Mouse (Mus musculus): ENCODE measurements at regions not wholly inside any gene's neighbourhood (a gene's known extent, or its start where the extent isn't known, plus 50 kb on each side); places are given as distances from the start of the nearest gene placed in this dataset.

DNA sequence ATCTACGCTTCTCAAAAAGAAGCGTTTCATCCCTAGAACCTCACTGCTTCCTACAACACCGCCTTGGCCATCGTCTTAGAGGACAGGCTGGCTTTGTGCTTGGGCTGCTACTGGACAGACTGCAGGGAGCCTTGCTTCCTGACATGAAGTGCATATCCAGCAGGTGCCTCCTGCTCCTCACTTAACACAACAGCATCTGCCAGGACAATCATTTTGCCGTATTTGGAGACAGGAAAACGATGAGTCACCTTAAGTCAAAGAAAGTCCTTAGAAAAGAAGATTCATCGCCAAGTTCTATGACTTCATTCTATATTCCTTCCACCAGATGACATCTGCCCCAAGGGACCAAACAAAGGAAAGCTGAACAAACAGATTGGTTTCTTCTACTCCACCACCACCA is 98.5 kb upstream of the Sgk1 start:
- no peak for DNase-seq

DNA sequence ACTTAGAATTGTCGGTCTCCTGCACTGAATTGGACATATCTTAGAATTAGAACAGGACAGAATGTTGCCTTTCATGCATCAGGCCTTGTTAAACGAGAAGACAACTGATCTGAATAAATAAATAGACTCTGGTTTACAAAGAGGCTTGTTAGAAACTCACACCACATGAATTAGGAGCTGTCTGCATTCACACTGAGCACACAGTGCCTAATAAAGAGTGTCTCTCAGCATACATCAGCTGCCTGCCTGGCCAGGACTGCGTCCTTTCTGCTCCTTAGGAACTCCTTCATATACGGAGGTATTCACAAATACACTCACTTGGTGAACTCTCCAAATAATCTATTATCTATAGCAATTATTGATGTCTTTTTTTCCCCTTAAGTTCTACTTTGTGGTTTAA is 96.9 kb upstream of the Sgk1 start:
- no peak for DNase-seq

DNA sequence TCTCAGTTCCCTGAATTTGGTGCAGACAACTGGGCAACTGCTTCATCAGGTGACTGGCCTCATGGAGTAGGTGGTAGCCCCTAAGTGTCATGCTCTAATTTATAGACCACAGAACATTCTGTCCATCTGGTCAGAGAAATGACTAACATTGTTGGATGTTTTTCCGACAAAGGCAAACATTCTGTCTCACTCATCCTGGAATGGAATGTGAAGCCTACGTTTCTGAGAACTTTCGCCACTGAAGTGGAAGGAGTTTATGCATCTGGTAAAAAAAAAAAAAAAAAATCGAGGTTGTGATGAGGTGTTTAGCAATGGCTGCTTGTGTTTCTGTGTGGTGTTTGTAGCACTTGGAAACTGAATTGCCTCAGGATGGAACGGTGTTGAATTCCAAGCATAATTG is 96.2 kb upstream of the Sgk1 start:
- no peak for DNase-seq

DNA sequence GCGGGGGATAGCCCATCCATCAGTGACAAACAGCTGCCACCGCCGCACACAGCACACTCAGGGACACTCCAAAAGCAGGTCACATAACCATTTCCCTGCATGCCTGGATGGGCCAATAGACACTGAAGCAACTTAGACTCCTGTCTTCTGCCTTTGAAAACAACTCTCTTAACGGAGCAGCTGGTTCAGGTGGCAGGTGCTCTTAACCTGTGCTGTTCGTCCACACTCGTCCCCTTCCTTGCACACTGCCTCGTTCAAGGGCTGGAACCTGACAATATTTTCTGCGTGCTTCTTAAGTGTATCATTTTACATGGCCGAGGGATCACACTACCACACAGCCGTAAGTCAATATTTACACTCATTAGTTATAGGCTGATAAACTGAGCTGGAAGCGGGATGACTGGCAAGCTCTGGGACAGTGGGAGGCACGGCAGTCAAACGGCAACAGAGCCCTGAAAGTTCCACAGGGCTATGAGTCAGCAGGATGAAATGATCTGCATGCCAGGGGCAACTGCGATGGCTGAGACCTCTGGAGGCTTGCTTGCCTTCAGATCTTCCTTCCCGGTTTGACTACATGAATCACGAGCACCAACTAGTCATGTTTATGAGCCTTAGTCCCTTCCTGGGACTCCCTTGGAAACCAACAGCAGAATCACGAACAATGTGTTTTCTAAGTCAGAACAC is 92.0 kb upstream of the Sgk1 start:
- no peak for DNase-seq

DNA sequence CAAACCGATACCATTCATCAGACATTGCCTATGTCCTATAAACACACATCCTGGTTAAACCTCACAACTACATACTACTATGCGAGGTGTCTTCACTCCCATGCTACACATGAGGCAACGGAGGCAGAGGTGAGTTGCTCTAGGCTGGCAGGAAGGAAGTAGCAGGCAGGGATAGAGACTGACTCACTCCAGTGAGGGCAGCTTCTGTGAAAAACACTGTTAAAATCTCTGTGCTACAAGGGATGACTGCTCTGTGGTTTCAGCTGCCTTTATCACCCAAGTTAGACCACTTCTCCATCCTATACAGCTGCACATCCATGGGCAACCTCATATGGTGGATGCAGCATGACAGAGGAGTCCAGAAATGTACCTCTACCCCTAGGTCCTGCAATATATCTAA is 91.0 kb upstream of the Sgk1 start:
- no peak for DNase-seq

GRCm38 (mm10) chr10:21792431-21792830 is 89.6 kb upstream of the Sgk1 start:
- no peak for DNase-seq

DNA sequence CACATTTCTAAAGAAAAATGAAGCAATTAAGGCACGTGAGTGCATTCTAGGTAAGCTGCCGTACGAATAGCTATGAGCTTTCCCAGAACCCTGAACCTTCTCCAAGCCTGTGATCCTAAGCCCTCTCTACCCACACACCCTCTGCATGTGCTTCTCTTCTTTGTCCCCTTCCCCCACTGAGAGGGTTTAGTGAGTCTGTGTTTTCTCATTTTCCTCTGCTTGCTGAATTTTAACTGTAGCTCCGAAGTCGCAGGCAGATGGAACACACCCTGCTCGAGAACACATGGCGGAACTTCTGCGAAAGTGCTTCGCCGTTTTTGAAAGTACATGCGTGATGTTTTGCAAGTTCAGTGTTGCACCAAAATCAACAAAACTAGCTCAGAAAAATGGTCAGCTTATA is 88.3 kb upstream of the Sgk1 start:
- no peak for DNase-seq

DNA sequence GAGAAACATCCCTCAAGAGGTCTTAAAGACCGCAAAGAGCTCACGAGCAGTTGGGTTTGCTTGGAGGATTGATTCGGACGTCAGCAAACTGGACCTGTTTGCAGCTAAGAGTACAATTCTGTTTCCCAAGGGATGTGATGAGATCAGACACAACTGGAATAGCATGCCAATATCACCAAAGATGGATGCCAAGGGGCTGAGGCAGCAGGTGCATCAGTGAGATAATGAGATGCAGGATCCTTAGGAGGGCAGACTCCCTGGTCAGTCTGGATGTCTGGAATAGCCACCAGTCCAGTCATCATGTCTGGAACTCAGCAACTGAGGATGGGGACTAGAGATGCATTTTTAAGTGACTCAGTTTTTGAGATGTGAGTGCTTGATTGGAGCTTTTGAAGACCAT is 85.6 kb upstream of the Sgk1 start:
- no peak for DNase-seq

- no peak for DNase-seq
These were observed 83.9 kb upstream of the Sgk1 start for GRCm38 (mm10) chr10:21798103-21798502.

- no peak for DNase-seq
These were observed 80.4 kb upstream of the Sgk1 start for GRCm38 (mm10) chr10:21801556-21801955.

GRCm38 (mm10) chr10:21803184-21803583 is 78.8 kb upstream of the Sgk1 start:
- DNase-seq: no peak

- DNase-seq: no peak
These were observed 77.2 kb upstream of the Sgk1 start for GRCm38 (mm10) chr10:21804761-21805160.

DNA sequence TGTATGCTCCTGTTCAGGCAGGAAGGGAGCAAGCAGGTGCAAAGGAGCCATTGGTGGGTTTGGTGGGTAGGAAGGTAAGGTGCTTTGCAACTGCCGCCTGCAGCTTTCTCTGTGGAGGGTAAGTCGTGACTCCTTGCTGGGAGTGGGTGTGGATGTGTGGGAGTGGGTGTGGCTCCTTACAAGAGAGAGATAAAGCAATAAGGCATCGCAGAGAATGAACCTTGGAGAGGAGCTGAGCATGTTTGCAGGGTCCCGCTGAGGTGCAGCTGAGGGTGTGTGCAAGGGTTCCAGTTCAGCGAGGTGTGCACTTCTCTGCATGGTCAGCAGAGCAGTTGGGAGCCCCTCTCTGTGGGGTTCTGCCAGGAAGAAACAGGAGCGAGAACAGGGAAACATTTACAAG is 76.4 kb upstream of the Sgk1 start:
- no peak for DNase-seq

GRCm38 (mm10) chr10:21806716-21807115 is 75.3 kb upstream of the Sgk1 start:
- DNase-seq: no peak

- no peak for DNase-seq
These were observed 62.3 kb upstream of the Sgk1 start for GRCm38 (mm10) chr10:21819686-21820085.

DNA sequence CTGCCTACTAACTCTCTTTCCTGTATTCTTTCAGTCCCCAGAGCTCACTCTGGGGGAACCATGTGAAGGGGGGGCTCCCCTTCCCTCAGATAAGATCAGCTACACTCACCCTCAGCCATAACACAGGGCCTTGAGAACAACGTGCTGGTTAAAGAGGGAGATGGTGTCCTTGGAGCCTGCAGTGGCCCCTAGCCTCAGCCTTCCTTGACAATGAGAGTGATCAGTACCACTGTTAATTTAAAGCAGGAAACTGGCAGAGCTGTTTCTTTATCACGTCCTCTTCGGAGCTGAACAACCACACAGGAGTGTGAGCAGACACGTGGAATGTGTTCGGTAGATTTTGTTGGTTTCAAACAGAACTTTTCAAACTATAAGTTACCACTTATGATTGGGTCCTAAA is 60.6 kb upstream of the Sgk1 start:
- no peak for DNase-seq

GRCm38 (mm10) chr10:21824418-21825025 is 57.5 kb upstream of the Sgk1 start:
- DNase-seq: no peak

DNA sequence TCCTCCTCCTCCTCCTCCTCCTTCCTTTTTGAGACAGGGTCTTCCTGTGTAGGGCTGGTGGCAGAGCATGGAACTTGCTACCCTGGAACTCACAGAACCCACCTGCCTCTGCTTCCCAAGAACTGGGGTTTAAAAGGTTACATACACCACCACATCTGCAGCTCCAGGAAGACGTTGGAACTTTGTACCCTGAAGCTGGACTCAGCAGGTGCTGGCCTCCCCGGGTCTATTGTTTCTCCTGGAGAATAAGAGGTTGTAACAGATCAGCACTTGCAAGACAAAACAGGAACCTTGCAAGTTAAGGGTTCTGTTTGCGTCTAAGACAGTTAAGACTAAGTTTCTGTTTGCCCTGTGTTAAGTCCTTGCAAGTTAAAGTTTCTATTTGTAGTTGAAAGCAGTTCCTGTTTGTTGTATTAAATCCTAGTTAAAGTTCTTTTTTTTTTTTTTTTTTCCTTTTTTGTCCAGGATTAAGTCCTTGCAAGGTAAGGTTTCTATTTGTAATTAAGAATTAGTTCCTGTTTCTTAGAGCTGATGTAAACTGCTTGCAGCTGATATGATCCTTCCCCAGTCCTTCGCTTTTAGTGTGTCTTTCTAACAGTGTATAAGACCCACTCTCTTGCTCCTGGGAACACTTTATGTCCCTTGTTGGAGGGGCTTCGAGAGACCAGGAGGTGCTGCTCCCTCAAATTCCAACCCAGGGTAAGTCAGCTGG is 55.0 kb upstream of the Sgk1 start:
- no peak for DNase-seq

GRCm38 (mm10) chr10:21827505-21827844 is 54.5 kb upstream of the Sgk1 start:
- DNase-seq: no peak

DNA sequence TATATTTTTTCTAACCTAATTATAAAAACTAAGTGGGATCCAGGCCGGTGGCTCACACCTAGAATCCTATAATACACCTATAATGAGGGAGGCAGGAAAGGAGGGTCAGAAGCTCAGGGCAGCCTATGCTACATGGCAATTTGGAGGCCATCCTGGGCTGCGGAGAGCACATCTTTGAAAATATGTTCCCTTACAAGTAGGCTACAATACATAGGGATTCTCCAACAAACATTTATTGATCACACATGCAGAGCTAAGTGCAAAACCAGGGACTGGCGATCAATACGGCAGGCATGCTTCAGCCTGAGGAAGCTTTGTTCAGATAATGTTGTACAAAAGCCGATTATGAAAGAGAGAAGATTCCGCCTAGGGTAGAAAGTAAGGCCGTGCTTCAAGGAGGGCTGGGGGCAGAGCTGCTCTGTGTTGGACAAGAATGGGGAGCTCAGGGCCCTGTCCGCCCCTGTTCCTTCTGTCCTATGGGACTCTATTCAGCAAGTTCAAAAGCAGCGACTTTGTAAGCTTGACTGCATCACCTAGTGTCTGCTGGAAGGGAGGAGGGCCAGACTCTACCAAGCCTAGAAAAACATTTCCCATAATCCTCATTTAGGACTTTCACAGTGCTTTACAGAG is 53.4 kb upstream of the Sgk1 start:
- no peak for DNase-seq

DNA sequence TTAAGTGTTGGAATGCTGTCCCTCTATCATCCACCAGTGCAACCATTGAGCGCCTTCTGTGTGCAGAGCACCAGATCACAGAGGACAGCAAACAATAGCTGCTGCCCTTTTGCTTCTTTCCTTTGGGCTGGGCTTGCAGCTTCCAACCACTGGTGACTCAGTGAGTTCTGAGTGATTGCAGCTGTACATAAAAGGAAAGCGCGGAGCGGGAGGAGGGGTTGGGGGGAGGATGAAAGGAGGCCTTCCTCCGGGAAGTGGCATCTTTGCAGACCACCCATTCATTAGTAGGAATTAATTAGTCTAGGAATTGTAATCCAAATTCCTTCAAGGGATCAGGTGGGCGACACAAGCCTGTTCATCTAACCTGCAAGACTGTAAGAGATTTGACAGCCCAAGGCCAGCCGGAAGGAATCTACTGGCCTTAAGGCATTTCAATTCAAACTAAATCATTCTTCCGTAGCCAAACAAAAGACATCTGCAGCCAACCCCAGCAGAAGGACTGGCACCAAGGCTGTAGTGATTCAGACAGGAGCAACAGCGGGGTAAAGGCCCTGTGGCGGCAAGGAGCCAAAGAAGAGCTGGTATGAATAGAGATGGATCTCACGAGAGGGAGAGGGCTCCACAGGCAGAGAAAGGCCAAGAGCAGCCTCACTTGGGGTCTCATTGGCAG is 52.8 kb upstream of the Sgk1 start:
- no peak for DNase-seq

DNA sequence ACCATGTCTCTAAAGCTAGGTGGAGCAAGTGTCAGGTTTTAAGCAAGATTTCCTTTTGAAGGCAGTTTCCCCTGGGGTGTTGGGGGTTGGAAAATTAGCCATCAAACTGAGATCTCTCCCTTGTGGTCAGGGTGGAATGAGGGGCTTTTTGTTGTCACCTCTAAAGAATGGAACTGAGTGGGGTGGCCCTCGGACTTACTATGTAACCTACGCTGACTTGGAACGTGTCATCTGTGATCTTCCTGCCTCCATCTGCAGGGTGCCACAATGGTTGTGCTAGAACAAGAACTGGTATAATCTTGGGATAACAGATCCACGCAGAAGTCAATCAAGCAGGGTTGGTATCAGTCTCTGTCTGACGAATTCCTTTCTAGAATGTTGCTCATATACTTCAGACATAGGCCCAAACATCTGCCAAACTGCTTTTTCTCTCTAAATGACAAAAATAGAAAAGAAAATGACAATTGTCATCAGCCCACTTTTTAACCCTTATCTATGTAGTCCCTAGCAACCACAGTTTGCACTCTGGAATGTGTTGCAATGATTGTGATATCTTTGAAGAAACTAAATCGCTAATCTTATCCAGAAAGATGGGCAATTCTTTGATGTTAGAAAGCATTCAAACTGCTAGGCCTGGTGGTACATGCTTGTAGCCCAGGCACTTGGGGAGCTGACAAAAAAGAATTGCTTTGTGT is 50.8 kb upstream of the Sgk1 start:
- no peak for DNase-seq
